Mouse (Mus musculus) liver, embryonic 14.5 days (tissue): ENCODE results near the gene Foxn3. TPM values are rescaled to one million over a fixed set of nuclear protein-coding genes. Genes with fewer than 3 reads are reported as not detected.
A peak's percentile ranks its signal among the peaks of the same experiment; 100 is the strongest.

Source experiments
- ATAC-seq: fragments of 200-750 bp; cut with Nextera tagmentation; 2 replicates; pipeline ENCODE4 v1.8.0; 2017; ENCODE audit warnings: moderate number of reproducible peaks, mild to moderate bottlenecking, moderate library complexity; ENCODE audit not compliant: insufficient read depth
- DNase-seq, 3 experiments: peaks; one replicate each; pipeline ENCODE4 v3.0.0-alpha.2; 2012 to 2013; ENCODE audit warnings: low read depth in 3 of 3, low spot score in 3 of 3
- H3K27ac ChIP-seq: fragments of 300-500 bp; sonication (generic); 2 replicates; pipeline ENCODE4 v1.5.1; 2014; ENCODE audit warnings: moderate library complexity, mild to moderate bottlenecking, control low read depth, inconsistent platforms
- H3K27me3 ChIP-seq: fragments of 300-500 bp; sonication (generic); 2 replicates; pipeline ENCODE4 v1.6.1; 2014; ENCODE audit warnings: mild to moderate bottlenecking, low read length, moderate library complexity; ENCODE audit not compliant: control insufficient read depth, insufficient read depth
- H3K36me3 ChIP-seq: fragments of 300-500 bp; sonication (generic); replicated peaks from 2 replicates; pipeline ENCODE4 v1.6.1; 2014; ENCODE audit warnings: low read depth; ENCODE audit not compliant: control insufficient read depth, insufficient read depth
- H3K4me1 ChIP-seq, 2 experiments: fragments of 200-500 bp in 1 of 2; fragments of 300-500 bp in 1 of 2; sonication (generic) in 1 of 2; replicated peaks; 2 replicates each; pipeline ENCODE4 v1.6.1; 2012 to 2014; ENCODE audit warnings: antibody characterized with exemption in 1 of 2, inconsistent platforms in 1 of 2, low read length in 1 of 2; ENCODE audit not compliant: control insufficient read depth in 2 of 2, insufficient read depth in 2 of 2
- H3K4me2 ChIP-seq: fragments of 300-500 bp; sonication (generic); 2 replicates; pipeline ENCODE4 v1.6.1; 2014; ENCODE audit warnings: low read depth, mild to moderate bottlenecking, control low read depth, moderate library complexity
- H3K4me3 ChIP-seq, 2 experiments: fragments of 200-500 bp in 1 of 2; fragments of 300-500 bp in 1 of 2; sonication (generic) in 1 of 2; 2 replicates each; pipeline ENCODE4 v1.5.1; 2012 to 2014; ENCODE audit warnings: low read depth in 2 of 2, low read length in 2 of 2, mild to moderate bottlenecking in 2 of 2, control low read depth in 1 of 2, inconsistent platforms in 1 of 2, moderate library complexity in 1 of 2; ENCODE audit not compliant: insufficient read depth in 1 of 2
- H3K9ac ChIP-seq: fragments of 300-500 bp; sonication (generic); replicated peaks from 2 replicates; pipeline ENCODE4 v1.6.1; 2014; ENCODE audit warnings: mild to moderate bottlenecking, control low read depth, moderate library complexity
- H3K9me3 ChIP-seq: fragments of 300-500 bp; sonication (generic); 2 replicates; pipeline ENCODE4 v1.6.1; 2016; ENCODE audit warnings: low read length, mixed read lengths; ENCODE audit not compliant: control insufficient read depth
- CTCF ChIP-seq: IDR thresholded peaks from 2 replicates; pipeline ENCODE4 v1.5.1; 2016; ENCODE audit warnings: antibody characterized with exemption, low read depth, control low read depth
- EP300 ChIP-seq: IDR thresholded peaks from 2 replicates; pipeline ENCODE4 v1.6.1; 2016; ENCODE audit warnings: antibody characterized with exemption, low read depth
- whole genome bisulfite sequencing: fragments of 180-500 bp; shearing (Covaris S2); extraction: QIAGEN DNeasy Blood & Tissue Kit; methylation state at CpG from one replicate; pipeline ENCODE4 v1.1.7; 2014; ENCODE audit not compliant: insufficient replicate concordance; 5-methylcytosine and 5-hydroxymethylcytosine counted together
- polyA plus RNA-seq, 2 experiments: library from polyadenylated mRNA; depleted of rRNA in 1 of 2; stranded (reverse) in 1 of 2; unstranded in 1 of 2; fragments of >200 nt; fragmentation: Nextera tagmentation in 1 of 2; extraction: Ambion mirVana in 1 of 2; gene quantifications; 2 replicates each; pipeline versions ENCODE4 v1.2.1 to v1.2.3; 2012 to 2014

Foxn3 gene
- polyA plus RNA-seq, 2 experiments = 2.7 to 13.6 TPM

DNA sequence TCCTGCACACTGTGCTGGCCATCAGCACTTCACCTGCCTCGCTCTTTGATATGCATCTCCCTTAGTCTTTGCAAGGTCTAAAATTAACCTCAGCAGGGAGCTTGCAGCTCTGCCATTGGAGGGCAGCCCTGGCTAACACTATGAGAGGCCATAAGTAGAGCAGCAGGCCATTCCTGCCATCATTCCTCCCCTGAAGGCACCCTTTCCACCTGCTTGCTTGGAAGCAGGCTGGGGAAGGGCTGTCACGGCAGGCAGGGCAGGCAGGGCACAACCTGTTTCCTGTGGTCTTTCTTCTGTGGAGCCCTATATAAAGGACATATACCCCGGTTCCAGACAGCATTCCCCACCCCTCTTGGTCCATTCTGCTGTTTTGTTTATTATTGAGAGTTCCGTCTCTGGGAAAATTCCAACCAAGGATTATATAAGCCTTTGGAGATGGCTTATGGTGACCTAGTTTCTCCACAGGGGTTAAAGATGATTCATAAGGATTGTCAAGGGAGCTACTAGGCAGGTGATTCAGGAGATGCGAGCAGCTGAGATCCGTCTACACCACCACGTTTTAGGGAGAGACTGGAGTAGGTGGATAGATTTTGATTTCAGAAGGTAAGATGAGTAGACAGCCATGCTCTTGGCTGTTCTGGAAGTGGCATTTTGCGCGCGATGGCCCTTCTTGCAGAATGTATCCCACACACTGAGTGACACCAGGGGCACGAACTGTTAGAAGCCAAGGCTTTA, 347.7 kb downstream of the Foxn3 start:
- no peaks in the 10 kb centered on the region for H3K27me3 ChIP-seq
- no peaks in the 10 kb centered on the region for H3K36me3 ChIP-seq
- no peak for ATAC-seq
- no peak overlapping the region for H3K27ac ChIP-seq
- DNase-seq = no peak
- no peak overlapping the region for H3K4me3 ChIP-seq
- no peak overlapping the region for H3K9ac ChIP-seq
- H3K9me3 ChIP-seq = no peaks in the 10 kb centered on the region
- no peak overlapping the region for H3K4me2 ChIP-seq
- WGBS = 73% methylated on average over 11 of the region's 11 CpGs
- no peaks in the 10 kb centered on the region for H3K4me1 ChIP-seq
- TF ChIP-seq CTCF = peak; percentile 19; the same call in 1 of the 2 replicates
- TF ChIP-seq EP300 = no peak

DNA sequence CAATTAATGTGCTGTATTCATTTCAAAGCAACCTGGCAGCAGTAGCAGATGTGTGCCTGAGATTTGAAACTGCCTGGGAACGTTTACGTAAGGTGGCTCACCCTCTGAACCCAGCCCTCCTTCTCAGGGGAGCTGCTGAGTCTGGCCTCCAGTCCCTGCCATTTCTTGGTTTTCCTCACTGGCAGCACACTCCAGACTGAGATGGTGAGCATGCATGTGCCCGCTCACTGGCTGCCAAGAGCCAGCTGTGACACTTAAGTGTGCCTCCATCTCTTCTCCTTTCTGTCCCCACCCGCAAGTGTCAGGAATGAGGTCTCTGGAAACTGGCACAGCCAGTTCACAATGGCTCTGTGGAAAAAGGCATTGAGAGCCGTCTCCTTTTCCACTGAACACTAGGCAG, 349.3 kb downstream of the Foxn3 start:
- TF ChIP-seq EP300 = no peak
- no peak for TF ChIP-seq CTCF

DNA sequence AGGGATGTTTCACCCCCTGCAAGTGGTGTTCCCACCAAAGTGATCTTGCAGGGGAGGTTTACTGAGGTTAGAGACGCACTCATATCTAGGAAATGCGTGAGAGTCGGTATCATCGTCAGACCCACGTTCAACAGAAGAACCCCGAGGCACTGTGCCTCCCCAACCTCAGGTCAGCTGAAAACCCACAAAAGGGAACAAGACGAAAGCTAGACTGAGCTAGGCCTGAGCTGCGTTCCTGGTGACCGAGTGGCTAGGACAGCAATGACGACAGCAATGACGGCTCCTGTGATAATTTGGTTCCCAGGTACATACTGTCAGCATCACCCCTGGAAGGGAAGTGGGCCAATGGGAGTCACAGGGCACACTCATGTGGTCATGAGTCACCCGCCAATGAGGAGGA, 350.2 kb downstream of the Foxn3 start:
- Histone ChIP-seq H3K9me3 (no peaks in the 10 kb centered on the region), H3K4me2 (no peak overlapping the region), H3K4me1 (no peaks in the 10 kb centered on the region), H3K27ac (no peak overlapping the region), H3K9ac (no peak overlapping the region), H3K4me3 (no peak overlapping the region), H3K27me3 (no peaks in the 10 kb centered on the region), H3K36me3 (no peaks in the 10 kb centered on the region)
- 54% methylated on average over 12 of the region's 12 CpGs for WGBS
- ATAC-seq (no peak), DNase-seq (no peak)
- TF ChIP-seq CTCF (no peak), EP300 (no peak)

More for the DNA sequence above, 349.3 kb downstream of the Foxn3 start:
- WGBS = 68% methylated on average over 5 of the region's 5 CpGs
- Histone ChIP-seq H3K27me3 (no peaks in the 10 kb centered on the region), H3K9ac (no peak overlapping the region), H3K4me3 (no peak overlapping the region), H3K36me3 (no peaks in the 10 kb centered on the region), H3K27ac (no peak overlapping the region), H3K9me3 (no peaks in the 10 kb centered on the region), H3K4me1 (no peaks in the 10 kb centered on the region), H3K4me2 (no peak overlapping the region)
- ATAC-seq (no peak), DNase-seq (no peak)

DNA sequence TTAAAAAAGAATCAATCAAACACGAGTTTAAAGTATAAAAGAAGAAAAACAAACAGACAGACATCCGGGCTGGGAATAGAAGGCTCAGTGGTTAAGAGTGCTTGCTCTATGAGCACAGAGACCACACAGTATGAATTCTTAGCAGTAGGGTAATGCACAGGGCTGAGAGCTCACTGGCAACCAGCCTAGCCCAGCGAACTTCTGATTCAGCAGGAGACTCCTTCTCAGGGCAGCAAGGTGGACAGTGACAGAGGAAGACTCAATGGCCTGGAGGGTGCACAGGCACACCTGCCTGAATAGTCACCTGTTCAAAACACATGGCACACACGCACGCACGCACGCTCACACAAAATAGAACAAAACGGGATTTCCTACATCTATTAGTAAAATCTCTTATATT, 353.6 kb downstream of the Foxn3 start:
- no peak overlapping the region for H3K4me3 ChIP-seq
- no peaks in the 10 kb centered on the region for H3K36me3 ChIP-seq
- H3K4me1 ChIP-seq = no peaks in the 10 kb centered on the region
- no peak overlapping the region for H3K9ac ChIP-seq
- no peak overlapping the region for H3K4me2 ChIP-seq
- H3K9me3 ChIP-seq = no peaks in the 10 kb centered on the region
- no peaks in the 10 kb centered on the region for H3K27me3 ChIP-seq
- WGBS = 79% methylated on average over 8 of the region's 8 CpGs
- DNase-seq (no peak), ATAC-seq (no peak)
- H3K27ac ChIP-seq = no peak overlapping the region
- TF ChIP-seq CTCF = no peak
- no peak for TF ChIP-seq EP300

DNA sequence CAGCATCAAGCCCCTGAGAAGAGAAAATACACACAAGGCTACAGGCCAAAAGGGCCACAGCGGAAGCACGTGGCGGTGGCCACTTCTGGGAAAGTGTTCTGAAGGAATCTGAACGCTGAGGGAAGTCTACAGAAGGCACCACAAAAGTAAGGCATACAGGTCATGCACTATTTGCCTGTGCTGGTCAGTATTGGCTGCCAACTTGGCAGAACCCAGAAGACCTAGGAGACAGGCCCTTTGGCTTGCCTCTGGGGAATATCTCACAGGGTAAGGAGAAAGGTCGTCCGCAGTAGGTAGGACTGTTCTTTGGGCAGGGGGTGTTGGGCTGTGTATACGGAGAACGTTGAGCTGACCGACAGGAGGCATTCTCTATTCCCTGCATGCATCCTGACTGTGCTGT, 355.1 kb downstream of the Foxn3 start:
- Histone ChIP-seq H3K4me2 (no peak overlapping the region), H3K36me3 (no peaks in the 10 kb centered on the region), H3K9me3 (no peaks in the 10 kb centered on the region), H3K27ac (no peak overlapping the region), H3K4me1 (no peaks in the 10 kb centered on the region), H3K27me3 (no peaks in the 10 kb centered on the region), H3K9ac (no peak overlapping the region), H3K4me3 (no peak overlapping the region)
- DNase-seq = no peak
- 81% methylated on average over 9 of the region's 9 CpGs for WGBS
- ATAC-seq = no peak
- TF ChIP-seq CTCF (no peak), EP300 (no peak)
